Mouse (Mus musculus) forebrain, embryonic 13.5 days (tissue): ENCODE data around the gene Npas3. TPM values are rescaled to one million over a fixed set of nuclear protein-coding genes. Genes with fewer than 3 reads are reported as not detected.

Experiments used
- ATAC-seq: fragments of 200-750 bp; cut with Nextera tagmentation; 2 replicates; pipeline ENCODE4 v1.8.0; 2017
- H3K27ac ChIP-seq: fragments of 300-500 bp; sonication (generic); 2 replicates; pipeline ENCODE4 v1.5.1; 2015; ENCODE audit warnings: inconsistent platforms, mild to moderate bottlenecking, moderate library complexity
- H3K27me3 ChIP-seq: fragments of 300-500 bp; sonication (generic); 2 replicates; pipeline ENCODE4 v1.6.1; 2015; ENCODE audit warnings: mild to moderate bottlenecking, inconsistent platforms
- H3K36me3 ChIP-seq: fragments of 300-500 bp; sonication (generic); 2 replicates; pipeline ENCODE4 v1.6.1; 2015; ENCODE audit warnings: mild to moderate bottlenecking, inconsistent platforms; ENCODE audit not compliant: poor library complexity, severe bottlenecking
- H3K4me1 ChIP-seq: fragments of 300-500 bp; sonication (generic); 2 replicates; pipeline ENCODE4 v1.6.1; 2015; ENCODE audit warnings: inconsistent platforms
- H3K4me2 ChIP-seq: fragments of 300-500 bp; sonication (generic); 2 replicates; pipeline ENCODE4 v1.6.1; 2015; ENCODE audit warnings: inconsistent platforms, mild to moderate bottlenecking, moderate library complexity
- H3K4me3 ChIP-seq: fragments of 300-500 bp; sonication (generic); 2 replicates; pipeline ENCODE4 v1.5.1; 2015; ENCODE audit warnings: mild to moderate bottlenecking, inconsistent platforms
- H3K9ac ChIP-seq: fragments of 300-500 bp; sonication (generic); 2 replicates; pipeline ENCODE4 v1.6.1; 2015; ENCODE audit warnings: mild to moderate bottlenecking, inconsistent platforms
- H3K9me3 ChIP-seq: fragments of 300-500 bp; sonication (generic); replicated peaks from 2 replicates; pipeline ENCODE4 v1.6.1; 2016; ENCODE audit warnings: inconsistent platforms
- WGBS: fragments of 180-500 bp; shearing (Covaris S2); methylation state at CpG from one replicate; pipeline ENCODE4 v1.1.7; 2015; 5-methylcytosine and 5-hydroxymethylcytosine counted together
- polyA plus RNA-seq: library from polyadenylated mRNA; unstranded; fragments of >200 nt; fragmentation: Nextera tagmentation; extraction: Ambion mirVana; gene quantifications from 2 replicates; pipeline ENCODE4 v1.2.1, GENCODE M21; 2015

Npas3 gene
- polyA plus RNA-seq, 1 experiment from 2014 or later = 16.8 TPM

GRCm38 (mm10) chr12:53527046-53527445, 278.6 kb downstream of the Npas3 start:
- WGBS = 60% methylated on average over 3 of the region's 3 CpGs
- Histone ChIP-seq H3K4me3 (no peak overlapping the region), H3K27me3 (no peaks in the 10 kb centered on the region), H3K36me3 (no peaks in the 10 kb centered on the region), H3K4me2 (no peak overlapping the region), H3K27ac (no peak overlapping the region), H3K9ac (no peak overlapping the region), H3K4me1 (peaks cover 13% of the 10 kb centered on the region), H3K9me3 (no peaks in the 10 kb centered on the region)
- no peak for ATAC-seq

GRCm38 (mm10) chr12:53529345-53529744, 280.9 kb downstream of the Npas3 start:
- 87% methylated on average over 2 of the region's 2 CpGs for WGBS
- H3K4me2 ChIP-seq = no peak overlapping the region
- no peak overlapping the region for H3K27ac ChIP-seq
- no peaks in the 10 kb centered on the region for H3K9me3 ChIP-seq
- no peaks in the 10 kb centered on the region for H3K27me3 ChIP-seq
- H3K9ac ChIP-seq = no peak overlapping the region
- no peaks in the 10 kb centered on the region for H3K36me3 ChIP-seq
- no peak for ATAC-seq
- peaks cover 13% of the 10 kb centered on the region for H3K4me1 ChIP-seq
- H3K4me3 ChIP-seq = no peak overlapping the region

- Histone ChIP-seq H3K27me3 (no peaks in the 10 kb centered on the region), H3K4me1 (peaks cover 4% of the 10 kb centered on the region; the same call in 1 of the 2 replicates), H3K4me3 (no peak overlapping the region), H3K27ac (no peak overlapping the region), H3K36me3 (no peaks in the 10 kb centered on the region), H3K4me2 (no peak overlapping the region), H3K9ac (no peak overlapping the region), H3K9me3 (no peaks in the 10 kb centered on the region)
- WGBS = 13% methylated on average over 5 of the region's 5 CpGs
- no peak for ATAC-seq
These were observed 288.3 kb downstream of the Npas3 start for GRCm38 (mm10) chr12:53536816-53537215.

DNA sequence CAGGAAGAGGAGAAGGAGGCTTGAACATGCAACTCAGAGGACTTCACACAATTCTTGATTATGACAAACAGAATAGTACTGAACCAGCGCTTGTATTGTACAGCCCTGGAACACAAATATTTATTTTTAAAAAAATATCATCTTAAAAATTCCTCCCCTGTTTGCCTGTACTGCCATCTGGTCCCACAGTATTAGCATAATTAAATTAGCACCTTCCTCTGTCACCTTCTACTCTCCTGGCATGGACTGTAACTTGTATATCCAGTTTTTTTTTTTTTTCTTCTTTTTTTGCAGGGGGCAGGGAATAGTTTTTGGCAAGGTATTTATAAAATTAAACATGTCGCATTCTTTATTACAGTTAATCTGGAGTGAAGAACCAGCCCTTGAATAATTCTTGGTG, 307.9 kb downstream of the Npas3 start:
- H3K36me3 ChIP-seq = no peaks in the 10 kb centered on the region
- ATAC-seq = peak; percentile 67; the same call in 1 of the 2 replicates
- no peak overlapping the region for H3K4me3 ChIP-seq
- H3K9ac ChIP-seq = no peak overlapping the region
- H3K9me3 ChIP-seq = no peaks in the 10 kb centered on the region
- WGBS = 75% methylated on average over 2 of the region's 2 CpGs
- no peak overlapping the region for H3K27ac ChIP-seq
- peaks cover 9% of the 10 kb centered on the region; the same call in 1 of the 2 replicates for H3K4me1 ChIP-seq
- H3K4me2 ChIP-seq = no peak overlapping the region
- no peaks in the 10 kb centered on the region for H3K27me3 ChIP-seq

GRCm38 (mm10) chr12:53558259-53558658, 309.8 kb downstream of the Npas3 start:
- no peak overlapping the region for H3K4me2 ChIP-seq
- no peak overlapping the region for H3K27ac ChIP-seq
- no peaks in the 10 kb centered on the region for H3K9me3 ChIP-seq
- H3K27me3 ChIP-seq = no peaks in the 10 kb centered on the region
- 97% methylated on average over 1 of the region's 1 CpGs for WGBS
- no peak overlapping the region for H3K4me3 ChIP-seq
- H3K4me1 ChIP-seq = peaks cover 13% of the 10 kb centered on the region
- no peak for ATAC-seq
- H3K36me3 ChIP-seq = no peaks in the 10 kb centered on the region
- no peak overlapping the region for H3K9ac ChIP-seq

- no peaks in the 10 kb centered on the region for H3K9me3 ChIP-seq
- 41% methylated on average over 12 of the region's 12 CpGs for WGBS
- peak; percentile 75 for ATAC-seq
- no peak overlapping the region for H3K9ac ChIP-seq
- H3K4me2 ChIP-seq = peak overlapping the region; percentile 6; the same call in 1 of the 2 replicates
- no peak overlapping the region; the same call in 1 of the 2 replicates for H3K27ac ChIP-seq
- no peaks in the 10 kb centered on the region for H3K27me3 ChIP-seq
- H3K4me1 ChIP-seq = peaks cover 20% of the 10 kb centered on the region
- no peaks in the 10 kb centered on the region for H3K36me3 ChIP-seq
- H3K4me3 ChIP-seq = no peak overlapping the region
These were observed 318.4 kb downstream of the Npas3 start for GRCm38 (mm10) chr12:53566712-53567387.

GRCm38 (mm10) chr12:53581181-53581580, 332.7 kb downstream of the Npas3 start:
- ATAC-seq = no peak
- Histone ChIP-seq H3K36me3 (no peaks in the 10 kb centered on the region), H3K27me3 (no peaks in the 10 kb centered on the region), H3K4me1 (no peaks in the 10 kb centered on the region), H3K4me2 (no peak overlapping the region), H3K9ac (no peak overlapping the region), H3K9me3 (no peaks in the 10 kb centered on the region), H3K27ac (no peak overlapping the region), H3K4me3 (no peak overlapping the region)
- WGBS = 88% methylated on average over 5 of the region's 5 CpGs

- Histone ChIP-seq H3K9ac (no peak overlapping the region), H3K36me3 (no peaks in the 10 kb centered on the region), H3K9me3 (no peaks in the 10 kb centered on the region), H3K4me2 (peak overlapping the region; percentile 36), H3K4me1 (peaks cover 32% of the 10 kb centered on the region), H3K27ac (peak overlapping the region; percentile 76), H3K4me3 (no peak overlapping the region), H3K27me3 (no peaks in the 10 kb centered on the region)
- no peak; the same call in 1 of the 2 replicates for ATAC-seq
- 50% methylated on average over 5 of the region's 5 CpGs for WGBS
These were observed 338.8 kb downstream of the Npas3 start for GRCm38 (mm10) chr12:53587249-53587648.

GRCm38 (mm10) chr12:53587691-53588504, 339.4 kb downstream of the Npas3 start:
- Histone ChIP-seq H3K36me3 (no peaks in the 10 kb centered on the region), H3K4me1 (peaks cover 32% of the 10 kb centered on the region), H3K27me3 (no peaks in the 10 kb centered on the region), H3K9me3 (no peaks in the 10 kb centered on the region), H3K9ac (no peak overlapping the region), H3K4me3 (no peak overlapping the region), H3K4me2 (peak overlapping the region; percentile 36), H3K27ac (peak overlapping the region; percentile 76)
- ATAC-seq = peak; percentile 93
- 51% methylated on average over 19 of the region's 19 CpGs for WGBS

DNA sequence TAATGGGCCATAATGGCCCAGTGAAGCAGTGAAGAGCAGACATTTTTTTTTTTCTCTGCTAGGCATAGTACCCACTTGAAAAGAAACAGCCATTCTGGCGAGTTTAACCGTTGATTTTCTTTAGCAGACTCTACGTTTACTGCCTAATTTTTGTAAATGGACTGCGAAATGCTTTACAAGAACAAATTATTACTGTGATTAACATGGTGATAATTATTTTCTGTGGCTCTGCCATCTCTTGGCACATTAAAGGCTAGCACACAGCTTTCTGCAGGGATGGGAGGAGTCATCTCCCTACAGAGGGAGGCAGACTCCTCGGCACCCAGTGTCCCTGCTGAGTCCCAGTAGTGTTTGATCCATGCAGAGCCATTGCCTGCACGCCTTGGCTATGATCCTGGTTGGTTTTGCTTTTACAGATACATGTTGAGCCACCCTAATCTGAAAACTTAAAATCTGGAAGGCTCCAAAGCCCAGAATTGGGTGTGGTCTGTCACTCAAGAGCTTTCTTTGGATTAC, 341.0 kb downstream of the Npas3 start:
- WGBS = 33% methylated on average over 6 of the region's 6 CpGs
- H3K4me1 ChIP-seq = peaks cover 32% of the 10 kb centered on the region
- H3K9ac ChIP-seq = no peak overlapping the region
- no peaks in the 10 kb centered on the region for H3K9me3 ChIP-seq
- no peaks in the 10 kb centered on the region for H3K27me3 ChIP-seq
- no peak overlapping the region for H3K4me2 ChIP-seq
- H3K36me3 ChIP-seq = no peaks in the 10 kb centered on the region
- no peak for ATAC-seq
- no peak overlapping the region for H3K27ac ChIP-seq
- no peak overlapping the region for H3K4me3 ChIP-seq

DNA sequence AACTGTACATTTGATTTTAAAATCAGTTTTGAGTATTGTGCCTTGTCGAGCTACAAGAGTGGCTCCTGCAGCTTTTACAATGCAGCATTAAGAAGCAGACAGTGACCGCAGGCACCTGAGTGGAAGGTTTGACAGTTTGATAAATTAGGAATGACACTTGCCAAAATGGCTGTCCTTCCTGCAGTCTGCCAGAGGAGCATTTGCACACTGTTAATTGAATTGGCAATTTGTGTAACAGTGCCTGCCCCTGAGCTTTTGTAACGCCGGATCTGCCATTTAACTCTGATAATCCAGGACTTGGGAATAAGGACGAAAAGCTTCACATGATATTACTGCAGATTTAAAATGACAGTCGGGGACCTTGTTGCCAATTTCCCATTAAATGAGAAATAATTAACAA, 357.2 kb downstream of the Npas3 start:
- no peaks in the 10 kb centered on the region for H3K27me3 ChIP-seq
- H3K9ac ChIP-seq = no peak overlapping the region
- H3K4me3 ChIP-seq = no peak overlapping the region
- no peak overlapping the region for H3K27ac ChIP-seq
- whole genome bisulfite sequencing = 50% methylated on average over 6 of the region's 6 CpGs
- no peaks in the 10 kb centered on the region for H3K9me3 ChIP-seq
- no peak for ATAC-seq
- no peaks in the 10 kb centered on the region for H3K36me3 ChIP-seq
- H3K4me1 ChIP-seq = peaks cover 4% of the 10 kb centered on the region; the same call in 1 of the 2 replicates
- H3K4me2 ChIP-seq = no peak overlapping the region

GRCm38 (mm10) chr12:53612120-53612519, 363.6 kb downstream of the Npas3 start:
- Histone ChIP-seq H3K27ac (no peak overlapping the region), H3K27me3 (no peaks in the 10 kb centered on the region), H3K9me3 (no peaks in the 10 kb centered on the region), H3K4me1 (peaks cover 9% of the 10 kb centered on the region), H3K36me3 (no peaks in the 10 kb centered on the region), H3K9ac (no peak overlapping the region), H3K4me2 (no peak overlapping the region), H3K4me3 (no peak overlapping the region)
- 94% methylated on average over 7 of the region's 7 CpGs for WGBS
- ATAC-seq = no peak
